Mouse (Mus musculus) liver, postnatal 0 days (tissue): ENCODE measurements around the gene Tmem120b. TPM values are rescaled to one million over a fixed set of nuclear protein-coding genes. Genes with fewer than 3 reads are reported as not detected.

Source experiments
- ATAC-seq: fragments of 200-750 bp; cut with Nextera tagmentation; 2 replicates; pipeline ENCODE4 v1.8.0; 2017; ENCODE audit warnings: mild to moderate bottlenecking, moderate library complexity
- DNase-seq: peaks from one replicate; pipeline ENCODE4 v3.0.0-alpha.2; 2016
- H3K27ac ChIP-seq: fragments of 300-500 bp; sonication (generic); 2 replicates; pipeline ENCODE4 v1.5.1; 2014; ENCODE audit warnings: antibody characterized with exemption, moderate library complexity, mild to moderate bottlenecking, low read depth
- H3K27me3 ChIP-seq: fragments of 300-500 bp; sonication (generic); 2 replicates; pipeline ENCODE4 v1.6.1; 2014; ENCODE audit warnings: low read length, control low read depth, mixed read lengths; ENCODE audit not compliant: insufficient read depth
- H3K36me3 ChIP-seq: fragments of 300-500 bp; sonication (generic); replicated peaks from 2 replicates; pipeline ENCODE4 v1.6.1; 2014; ENCODE audit warnings: mild to moderate bottlenecking, control low read depth, low read length, moderate library complexity, mixed read lengths; ENCODE audit not compliant: insufficient read depth
- H3K4me1 ChIP-seq: fragments of 300-500 bp; sonication (generic); 2 replicates; pipeline ENCODE4 v1.6.1; 2014; ENCODE audit warnings: antibody characterized with exemption, mild to moderate bottlenecking, control low read depth; ENCODE audit not compliant: insufficient read depth
- H3K4me2 ChIP-seq: fragments of 300-500 bp; sonication (generic); 2 replicates; pipeline ENCODE4 v1.6.1; 2014; ENCODE audit warnings: low read depth, mild to moderate bottlenecking, low read length, moderate library complexity, mixed read lengths
- H3K4me3 ChIP-seq: fragments of 300-500 bp; sonication (generic); 2 replicates; pipeline ENCODE4 v1.5.1; 2014; ENCODE audit warnings: low read depth, low read length
- H3K9ac ChIP-seq: fragments of 300-500 bp; sonication (generic); replicated peaks from 2 replicates; pipeline ENCODE4 v1.6.1; 2014; ENCODE audit warnings: mild to moderate bottlenecking, moderate library complexity
- H3K9me3 ChIP-seq: fragments of 300-500 bp; sonication (generic); 2 replicates; pipeline ENCODE4 v1.6.1; 2016; ENCODE audit warnings: mild to moderate bottlenecking, control low read depth, low read length, mixed read lengths
- CTCF ChIP-seq: sonication (generic); IDR thresholded peaks from 2 replicates; pipeline ENCODE4 v1.5.1; 2016; ENCODE audit warnings: antibody characterized with exemption, low read depth
- EP300 ChIP-seq: IDR thresholded peaks from 2 replicates; pipeline ENCODE4 v1.6.1; 2016; ENCODE audit warnings: antibody characterized with exemption, low read depth, mild to moderate bottlenecking
- WGBS: fragments of 180-500 bp; shearing (Covaris S2); extraction: QIAGEN DNeasy Blood & Tissue Kit; methylation state at CpG from one replicate; pipeline ENCODE4 v1.1.7; 2014; ENCODE audit not compliant: insufficient replicate concordance; 5-methylcytosine and 5-hydroxymethylcytosine counted together
- polyA plus RNA-seq: library from polyadenylated mRNA; unstranded; fragments of >200 nt; fragmentation: Nextera tagmentation; extraction: Ambion mirVana; gene quantifications from 2 replicates; pipeline ENCODE4 v1.2.1, GENCODE M21; 2015

The Tmem120b gene
- polyA plus RNA-seq, 1 experiment from 2014 or later = 12.8 TPM

DNA sequence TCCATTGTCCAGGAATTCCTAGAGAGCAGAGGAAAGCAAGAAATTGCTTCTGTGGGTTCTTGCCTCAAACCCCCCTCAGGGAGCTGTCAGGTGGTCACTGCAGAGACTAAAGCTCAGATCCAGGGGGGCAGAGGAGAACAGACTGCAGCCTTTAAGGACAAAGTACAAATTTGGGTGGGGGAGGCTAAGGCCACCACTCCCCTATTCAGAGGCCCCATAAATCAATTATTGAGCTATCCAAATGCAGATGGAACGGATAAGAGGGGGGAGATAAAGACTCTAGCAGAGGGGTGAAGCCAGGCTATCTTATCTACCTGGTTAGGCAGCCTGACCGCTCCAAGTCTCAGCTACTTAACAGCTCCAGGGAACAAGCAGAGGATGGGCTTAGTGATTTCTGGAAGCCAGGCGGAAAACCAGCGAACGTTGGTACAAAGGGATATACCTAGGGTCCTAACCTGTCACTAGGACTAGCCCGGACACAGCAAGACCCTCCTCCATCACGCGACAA lies 66.7 kb downstream of the Tmem120b start:
- no peaks in the 10 kb centered on the region for H3K27me3 ChIP-seq
- peaks cover 14% of the 10 kb centered on the region for H3K36me3 ChIP-seq
- peak overlapping the region; percentile 88 for H3K4me2 ChIP-seq
- peaks cover 69% of the 10 kb centered on the region for H3K4me1 ChIP-seq
- WGBS = 57% methylated on average over 8 of the region's 8 CpGs
- H3K9ac ChIP-seq = peak overlapping the region; percentile 99; the same call in 1 of the 2 replicates
- H3K4me3 ChIP-seq = peak overlapping the region; percentile 94; the same call in 1 of the 2 replicates
- DNase-seq = no peak
- no peak for TF ChIP-seq CTCF
- no peak for TF ChIP-seq EP300
- no peak for ATAC-seq
- H3K27ac ChIP-seq = peak overlapping the region; percentile 100
- no peaks in the 10 kb centered on the region for H3K9me3 ChIP-seq

DNA sequence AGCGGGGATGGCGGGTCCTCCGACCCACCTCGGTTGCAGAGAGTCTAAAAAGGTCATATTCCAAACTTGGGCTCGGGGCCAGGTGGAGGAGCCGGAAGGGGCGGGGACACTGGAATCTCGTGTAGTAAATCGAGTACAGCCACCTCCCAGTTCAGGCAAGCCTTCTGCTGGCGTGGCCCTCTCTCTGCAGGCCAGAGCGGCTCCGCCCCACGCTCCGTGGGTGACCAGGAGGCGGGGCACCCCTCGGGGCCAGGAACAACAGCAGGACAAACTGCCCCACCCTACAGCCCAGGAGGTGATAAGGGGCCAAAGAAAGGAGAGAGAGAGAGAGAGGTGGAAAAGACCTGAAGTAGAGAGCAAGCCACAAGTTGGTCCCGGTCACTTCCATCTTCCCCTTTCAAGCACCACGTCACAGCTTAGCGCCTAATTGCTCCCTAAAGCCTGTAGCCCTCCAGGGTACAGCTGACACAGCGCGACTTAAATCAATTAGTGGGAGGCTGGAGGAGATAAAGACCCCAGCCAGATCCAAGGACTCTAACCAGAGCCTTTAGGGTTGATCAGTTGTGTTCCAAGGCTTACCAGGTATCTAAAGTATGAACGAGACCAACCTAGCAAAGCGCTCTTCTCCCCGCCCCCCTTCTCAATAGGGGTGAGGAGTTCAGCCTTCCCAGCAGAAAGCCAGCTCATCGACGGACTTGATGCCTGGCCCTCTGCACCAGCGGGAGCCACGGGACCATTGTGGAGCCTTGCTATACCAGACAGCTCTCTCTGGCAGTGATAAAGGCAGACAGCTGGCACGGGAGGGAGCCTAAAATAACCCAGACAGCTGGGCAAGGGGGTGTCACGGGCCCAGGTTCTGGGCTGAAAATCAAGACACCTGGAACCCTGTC lies 67.5 kb downstream of the Tmem120b start:
- DNase-seq (peak; percentile 89), ATAC-seq (peak; percentile 55)
- peak overlapping the region; percentile 94 for H3K4me3 ChIP-seq
- peak overlapping the region; percentile 99 for H3K9ac ChIP-seq
- TF ChIP-seq EP300 = no peak; the same call in none of the 2 replicates
- H3K4me1 ChIP-seq = peaks cover 69% of the 10 kb centered on the region
- H3K27ac ChIP-seq = peak overlapping the region; percentile 100
- no peaks in the 10 kb centered on the region for H3K9me3 ChIP-seq
- WGBS = 18% methylated on average over 30 of the region's 30 CpGs
- peak overlapping the region; percentile 88 for H3K4me2 ChIP-seq
- H3K27me3 ChIP-seq = no peaks in the 10 kb centered on the region
- peaks cover 14% of the 10 kb centered on the region for H3K36me3 ChIP-seq

DNA sequence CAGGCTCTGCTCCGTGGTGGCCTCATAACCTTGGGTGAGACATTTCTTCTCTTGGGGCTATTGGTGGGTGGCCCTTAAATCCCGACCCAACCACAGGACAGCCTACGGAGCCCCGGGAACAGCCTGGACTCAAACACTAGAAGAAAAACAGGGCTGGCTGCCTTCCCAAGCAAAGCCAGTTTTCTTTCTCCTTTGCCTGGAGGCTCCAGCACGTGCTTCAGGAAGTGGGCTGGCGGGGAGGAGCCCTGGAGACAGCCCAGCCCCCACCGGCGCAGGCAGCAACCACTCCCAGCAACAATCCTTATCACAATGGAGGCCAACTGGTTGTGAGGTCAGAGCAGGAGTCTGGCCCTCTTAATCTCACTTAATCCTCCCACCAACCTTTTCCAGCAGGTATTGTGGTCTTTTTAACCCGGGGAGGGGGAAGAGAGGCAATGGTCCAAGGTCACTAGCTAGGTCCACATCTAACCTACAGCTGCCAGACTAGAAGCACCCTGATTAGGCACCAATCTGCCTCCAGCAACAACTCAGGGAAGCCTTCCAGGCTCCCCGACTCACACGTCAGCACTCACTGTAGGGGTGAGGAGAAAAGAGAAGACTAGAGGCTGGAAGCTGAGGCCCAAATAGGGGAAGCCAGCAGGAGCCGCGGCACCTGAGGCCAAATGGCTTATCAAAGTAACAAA lies 68.3 kb downstream of the Tmem120b start:
- no peak for TF ChIP-seq CTCF
- peak; percentile 33; the same call in 1 of the 2 replicates for TF ChIP-seq EP300
- peak overlapping the region; percentile 88 for H3K4me2 ChIP-seq
- peak overlapping the region; percentile 99 for H3K9ac ChIP-seq
- H3K27ac ChIP-seq = peak overlapping the region; percentile 100
- peaks cover 14% of the 10 kb centered on the region for H3K36me3 ChIP-seq
- peaks cover 69% of the 10 kb centered on the region for H3K4me1 ChIP-seq
- H3K4me3 ChIP-seq = peak overlapping the region; percentile 94
- H3K27me3 ChIP-seq = no peaks in the 10 kb centered on the region
- no peaks in the 10 kb centered on the region for H3K9me3 ChIP-seq
- peak; percentile 88 for DNase-seq
- WGBS = 3% methylated on average over 13 of the region's 13 CpGs
- ATAC-seq = peak; percentile 47

DNA sequence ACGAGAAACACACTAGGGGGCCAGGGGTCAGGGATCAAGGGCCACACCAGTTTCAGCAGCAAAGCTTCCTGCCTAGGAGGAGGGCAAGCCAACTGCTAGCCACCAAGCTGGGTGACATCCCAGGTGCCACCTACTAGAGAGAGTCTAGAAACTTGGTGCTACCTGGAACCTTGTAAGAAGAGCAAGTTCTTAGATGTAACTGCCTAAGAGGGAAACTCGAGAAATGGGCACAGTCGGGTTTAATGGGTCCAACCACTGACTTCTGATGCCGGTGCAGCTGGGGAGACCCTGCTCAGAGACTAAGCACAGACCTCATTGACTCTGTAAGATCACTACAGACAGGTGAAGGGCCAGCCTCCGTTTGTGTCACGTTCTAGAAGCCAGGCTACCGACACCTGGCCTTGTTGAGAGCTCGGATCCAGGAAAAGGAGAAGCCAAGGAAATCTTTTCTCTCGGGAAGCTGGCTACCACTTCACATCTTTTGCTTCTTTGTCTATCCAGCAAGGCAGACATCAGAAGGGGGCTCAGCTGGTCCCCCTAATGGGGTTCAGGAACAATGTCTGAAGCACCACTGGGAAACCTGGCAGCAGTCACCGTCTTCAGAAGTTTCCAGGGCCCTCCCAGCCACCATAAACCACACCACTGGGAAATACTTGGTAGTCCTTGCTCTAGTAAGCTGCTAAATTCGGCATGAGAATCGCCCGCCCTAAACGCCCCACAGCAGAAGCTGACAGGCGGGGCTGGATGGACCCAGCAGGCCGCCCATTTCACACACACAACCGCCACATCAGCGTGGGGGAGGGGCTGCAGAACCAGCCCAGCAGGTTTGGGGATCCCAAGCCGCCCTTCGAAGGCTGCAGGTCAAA lies 69.1 kb downstream of the Tmem120b start:
- H3K4me1 ChIP-seq = peaks cover 61% of the 10 kb centered on the region
- peak overlapping the region; percentile 88 for H3K4me2 ChIP-seq
- 6% methylated on average over 20 of the region's 20 CpGs for WGBS
- peak overlapping the region; percentile 94 for H3K4me3 ChIP-seq
- ATAC-seq = no peak
- TF ChIP-seq EP300 (0 out of 2 replicates have a peak, but pooled peaks have one; percentile 16), CTCF (no peak)
- H3K9ac ChIP-seq = peak overlapping the region; percentile 99
- H3K36me3 ChIP-seq = peaks cover 14% of the 10 kb centered on the region
- DNase-seq = peak; percentile 86
- peak overlapping the region; percentile 100 for H3K27ac ChIP-seq
- no peaks in the 10 kb centered on the region for H3K27me3 ChIP-seq
- H3K9me3 ChIP-seq = no peaks in the 10 kb centered on the region

DNA sequence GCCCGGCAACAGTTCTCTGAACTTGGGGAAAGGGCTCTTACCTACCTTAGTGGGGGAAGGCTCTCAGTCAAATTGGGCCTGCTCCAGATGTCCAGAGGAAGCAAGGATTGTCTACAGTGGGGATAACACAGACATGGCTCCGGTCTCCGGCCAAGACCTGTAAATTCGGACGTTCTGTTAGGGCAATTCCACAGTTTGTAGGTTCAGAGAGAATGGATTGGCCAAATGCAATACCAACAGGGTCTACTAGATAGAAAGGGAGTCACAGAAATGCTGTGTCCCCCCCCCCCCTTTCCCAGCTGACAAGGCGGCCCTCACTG lies 69.7 kb downstream of the Tmem120b start:
- Histone ChIP-seq H3K27me3 (no peaks in the 10 kb centered on the region), H3K4me1 (peaks cover 55% of the 10 kb centered on the region), H3K4me2 (peak overlapping the region; percentile 88), H3K4me3 (peak overlapping the region; percentile 94), H3K9me3 (no peaks in the 10 kb centered on the region), H3K27ac (peak overlapping the region; percentile 100), H3K9ac (peak overlapping the region; percentile 99), H3K36me3 (peaks cover 14% of the 10 kb centered on the region)
- ATAC-seq = no peak
- no peak for TF ChIP-seq EP300
- no peak for TF ChIP-seq CTCF
- 10% methylated on average over 5 of the region's 6 CpGs for WGBS
- DNase-seq = no peak
